Mouse (Mus musculus): ENCODE measurements at regions not wholly inside any gene's neighbourhood (a gene's known extent, or its start where the extent isn't known, plus 50 kb on each side); places are given as distances from the start of the nearest gene placed in this dataset.

GRCm38 (mm10) chr12:106477731-106478130 is 467.7 kb downstream of the Vrk1 start:
- Histone ChIP-seq H3K4me2 (ENCODE audit: low read depth) (peak overlapping the region; percentile 49), H3K9ac (no peak overlapping the region), H3K36me3 (ENCODE audit: insufficient read depth) (no peaks in the 10 kb centered on the region), H3K27me3 (ENCODE audit: insufficient read depth, low read length) (no peaks in the 10 kb centered on the region), H3K4me3 (ENCODE audit: low read depth, low read length) (no peak overlapping the region), H3K4me1 (ENCODE audit: insufficient read depth) (peaks cover 29% of the 10 kb centered on the region), H3K27ac (ENCODE audit: low read depth, low read length) (peak overlapping the region; percentile 80), H3K9me3 (ENCODE audit: low read length) (no peaks in the 10 kb centered on the region)
- ATAC-seq (0 out of 2 replicates have a peak, but pooled peaks have one; percentile 7), DNase-seq (no peak)
- no peak for TF ChIP-seq CTCF (IDR thresholded peaks at IDR 0.05; ENCODE audit: low read depth)
- WGBS = 32% methylated on average over 4 of the region's 4 CpGs

DNA sequence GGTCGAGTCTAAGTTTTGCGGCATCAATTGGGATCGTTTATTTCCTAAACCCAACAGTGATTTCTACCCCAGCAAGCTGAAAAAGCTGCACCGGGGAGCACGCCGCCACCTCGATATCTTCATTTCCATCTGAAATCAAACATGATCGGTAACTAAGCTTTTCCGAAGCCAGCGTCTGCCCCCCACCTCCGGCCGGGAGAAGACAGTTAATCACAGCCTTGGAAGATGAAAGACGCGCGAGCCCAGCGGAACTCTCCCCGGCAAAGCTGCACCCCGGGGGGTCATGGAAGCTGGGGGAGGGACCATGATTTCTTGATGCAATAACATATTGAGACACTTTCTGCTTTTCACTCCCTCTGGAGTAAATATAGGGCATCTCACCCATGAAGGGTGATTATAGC is 468.4 kb downstream of the Vrk1 start:
- peak; percentile 66 for DNase-seq
- peaks cover 30% of the 10 kb centered on the region for H3K4me1 ChIP-seq (ENCODE audit: insufficient read depth)
- peak overlapping the region; percentile 22 for H3K4me3 ChIP-seq (ENCODE audit: low read depth, low read length)
- H3K27ac ChIP-seq (ENCODE audit: low read depth, low read length) = peak overlapping the region; percentile 80
- 1% methylated on average over 18 of the region's 18 CpGs for WGBS
- peak overlapping the region; percentile 49 for H3K4me2 ChIP-seq (ENCODE audit: low read depth)
- ATAC-seq = no peak
- H3K9ac ChIP-seq = peak overlapping the region; percentile 51
- no peaks in the 10 kb centered on the region for H3K27me3 ChIP-seq (ENCODE audit: insufficient read depth, low read length)
- TF ChIP-seq CTCF (IDR thresholded peaks at IDR 0.05; ENCODE audit: low read depth) = no peak
- H3K9me3 ChIP-seq (ENCODE audit: low read length) = no peaks in the 10 kb centered on the region
- H3K36me3 ChIP-seq (ENCODE audit: insufficient read depth) = no peaks in the 10 kb centered on the region

DNA sequence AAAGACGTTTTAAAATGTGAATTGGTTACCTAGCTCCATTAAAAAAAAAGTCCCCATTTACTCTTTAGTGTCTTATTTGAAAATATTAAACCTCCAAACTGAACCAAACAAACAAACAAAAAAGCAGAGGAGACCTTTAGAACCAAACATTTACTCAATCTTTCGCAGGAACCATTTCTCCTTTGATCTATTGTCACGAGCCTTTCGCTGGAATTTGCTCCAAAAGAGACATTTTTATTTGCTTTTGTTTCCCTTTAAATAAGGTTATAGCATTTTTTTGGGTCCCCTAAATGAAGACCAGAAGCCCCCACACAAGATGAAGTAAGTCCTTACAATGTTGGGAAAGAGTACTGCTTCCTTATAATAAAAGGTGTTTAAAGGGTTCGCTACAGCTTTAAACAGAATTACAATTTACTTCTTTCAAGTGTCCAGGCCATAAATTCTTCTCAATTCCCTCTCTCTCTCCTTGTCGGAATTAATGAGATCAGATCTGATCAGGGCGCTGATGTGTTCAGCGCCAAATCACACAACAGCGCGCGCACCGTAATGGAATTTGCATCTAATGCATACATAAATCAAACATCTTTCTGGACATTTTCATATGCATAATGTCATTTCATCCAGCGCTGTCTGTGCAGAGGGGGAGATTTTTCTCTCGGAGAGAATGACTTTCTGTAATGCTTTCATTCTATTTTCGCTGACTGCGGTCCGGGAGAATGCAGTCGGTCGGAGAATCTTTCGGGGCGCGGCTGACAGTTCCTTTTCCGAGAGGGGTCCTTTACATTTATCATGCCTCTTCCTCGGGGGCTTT is 469.2 kb downstream of the Vrk1 start:
- 3% methylated on average over 24 of the region's 24 CpGs for WGBS
- peak overlapping the region; percentile 31 for H3K4me3 ChIP-seq (ENCODE audit: low read depth, low read length)
- H3K4me2 ChIP-seq (ENCODE audit: low read depth) = peak overlapping the region; percentile 52
- no peak for TF ChIP-seq CTCF (IDR thresholded peaks at IDR 0.05; ENCODE audit: low read depth)
- H3K9me3 ChIP-seq (ENCODE audit: low read length) = no peaks in the 10 kb centered on the region
- DNase-seq = peak; percentile 78
- H3K36me3 ChIP-seq (ENCODE audit: insufficient read depth) = no peaks in the 10 kb centered on the region
- H3K27ac ChIP-seq (ENCODE audit: low read depth, low read length) = peak overlapping the region; percentile 80
- ATAC-seq = no peak
- H3K27me3 ChIP-seq (ENCODE audit: insufficient read depth, low read length) = no peaks in the 10 kb centered on the region
- peaks cover 30% of the 10 kb centered on the region for H3K4me1 ChIP-seq (ENCODE audit: insufficient read depth)
- peak overlapping the region; percentile 51 for H3K9ac ChIP-seq

GRCm38 (mm10) chr12:106479878-106480194 is 469.8 kb downstream of the Vrk1 start:
- Histone ChIP-seq H3K4me1 (ENCODE audit: insufficient read depth) (peaks cover 24% of the 10 kb centered on the region), H3K27me3 (ENCODE audit: insufficient read depth, low read length) (no peaks in the 10 kb centered on the region), H3K9ac (peak overlapping the region; percentile 51), H3K4me3 (ENCODE audit: low read depth, low read length) (peak overlapping the region; percentile 31), H3K27ac (ENCODE audit: low read depth, low read length) (peak overlapping the region; percentile 80), H3K9me3 (ENCODE audit: low read length) (no peaks in the 10 kb centered on the region), H3K4me2 (ENCODE audit: low read depth) (peak overlapping the region; percentile 52), H3K36me3 (ENCODE audit: insufficient read depth) (no peaks in the 10 kb centered on the region)
- no peak for TF ChIP-seq CTCF (IDR thresholded peaks at IDR 0.05; ENCODE audit: low read depth)
- no peak for ATAC-seq
- 8% methylated on average over 6 of the region's 6 CpGs for WGBS
- DNase-seq = no peak

- TF ChIP-seq CTCF (IDR thresholded peaks at IDR 0.05; ENCODE audit: low read depth) = no peak
- Histone ChIP-seq H3K4me1 (ENCODE audit: insufficient read depth) (peaks cover 23% of the 10 kb centered on the region), H3K9ac (0 out of 2 replicates have a peak overlapping the region, but pooled peaks have one; percentile 26), H3K27me3 (ENCODE audit: insufficient read depth, low read length) (no peaks in the 10 kb centered on the region), H3K4me3 (ENCODE audit: low read depth, low read length) (no peak overlapping the region), H3K4me2 (ENCODE audit: low read depth) (no peak overlapping the region), H3K27ac (ENCODE audit: low read depth, low read length) (peak overlapping the region; percentile 80), H3K9me3 (ENCODE audit: low read length) (no peaks in the 10 kb centered on the region), H3K36me3 (ENCODE audit: insufficient read depth) (no peaks in the 10 kb centered on the region)
- DNase-seq (peak; percentile 45), ATAC-seq (no peak)
- 24% methylated on average over 12 of the region's 12 CpGs for WGBS
Observed at GRCm38 (mm10) chr12:106480281-106481060, 470.4 kb downstream of the Vrk1 start.

GRCm38 (mm10) chr12:106501622-106502327 is 491.7 kb downstream of the Vrk1 start:
- no peak overlapping the region for H3K4me2 ChIP-seq (ENCODE audit: low read depth)
- WGBS = 15% methylated on average over 12 of the region's 12 CpGs
- peak; percentile 48 for DNase-seq
- no peaks in the 10 kb centered on the region for H3K9me3 ChIP-seq (ENCODE audit: low read length)
- no peaks in the 10 kb centered on the region for H3K36me3 ChIP-seq (ENCODE audit: insufficient read depth)
- no peak overlapping the region for H3K4me3 ChIP-seq (ENCODE audit: low read depth, low read length)
- H3K9ac ChIP-seq = no peak overlapping the region
- H3K27ac ChIP-seq (ENCODE audit: low read depth, low read length) = no peak overlapping the region
- peak; percentile 60; the same call in 1 of the 2 replicates for ATAC-seq
- H3K4me1 ChIP-seq (ENCODE audit: insufficient read depth) = no peaks in the 10 kb centered on the region
- no peak for TF ChIP-seq CTCF (IDR thresholded peaks at IDR 0.05; ENCODE audit: low read depth)
- H3K27me3 ChIP-seq (ENCODE audit: insufficient read depth, low read length) = no peaks in the 10 kb centered on the region
